In genomic region chr19:7482266-7482598, GRCm38 (mm10) we compare ENCODE assay signal across 8 mouse cellular contexts. TPM values are rescaled to one million over a fixed set of nuclear protein-coding genes. Genes with fewer than 3 reads are reported as not detected.
DNase-seq lines count a peak whose midpoint lies in the region; ATAC-seq lines count a peak whose summit lies in the region.

No protein-coding gene starts in this region.

- peak overlapping the region; percentile 65 for H3K4me2 ChIP-seq in heart, embryonic 14.5 days (ENCODE audit: low read length)
- peak overlapping the region; percentile 61 for H3K4me2 ChIP-seq in hindbrain, embryonic 12.5 days (replicated peaks)
- peak overlapping the region; percentile 80 for H3K4me2 ChIP-seq in midbrain, embryonic 13.5 days (replicated peaks)

- H3K4me1 ChIP-seq in heart, embryonic 14.5 days (ENCODE audit: control insufficient read depth in 2 of 2, insufficient read depth in 2 of 2, low read length in 2 of 2) = peaks cover 0 to 13% of the 10 kb centered on the region in 2 experiments; a peak in 2 of 4 replicates
- peaks cover 10% of the 10 kb centered on the region for H3K4me1 ChIP-seq in hindbrain, embryonic 12.5 days
- peaks cover 42% of the 10 kb centered on the region for H3K4me1 ChIP-seq in midbrain, embryonic 13.5 days (replicated peaks)

- 0% methylated on average over 7 of the region's 7 CpGs for WGBS in heart, embryonic 14.5 days
- WGBS in hindbrain, embryonic 12.5 days = 0% methylated on average over 7 of the region's 7 CpGs
- WGBS in midbrain, embryonic 13.5 days = 0% methylated on average over 7 of the region's 7 CpGs

- peak overlapping the region; percentile 99 for H3K9ac ChIP-seq in heart, embryonic 14.5 days (ENCODE audit: low read length)
- peak overlapping the region; percentile 99 for H3K9ac ChIP-seq in hindbrain, embryonic 12.5 days
- peak overlapping the region; percentile 100 for H3K9ac ChIP-seq in midbrain, embryonic 13.5 days (replicated peaks)

- no peak for ATAC-seq in heart, embryonic 14.5 days (ENCODE audit: insufficient number of reproducible peaks, insufficient read depth, low FRiP score, low read depth)
- no peak for ATAC-seq in hindbrain, embryonic 12.5 days (ENCODE audit: low FRiP score)
- no peak for ATAC-seq in midbrain, embryonic 13.5 days
- ATAC-seq in megakaryocyte-erythroid progenitor cell, adult 5-6 weeks (replicated peaks; ENCODE audit: low FRiP score, low TSS enrichment, poor library complexity, severe bottlenecking) = no peak

- H3K27ac ChIP-seq in heart, embryonic 14.5 days (replicated peaks in 1 of 2; ENCODE audit: control insufficient read depth in 1 of 2, insufficient read depth in 1 of 2, low read depth in 2 of 2, low read length in 2 of 2) = peak overlapping the region; percentile 99 to 100; a peak in 3 of 4 replicates
- H3K27ac ChIP-seq in hindbrain, embryonic 12.5 days = peak overlapping the region; percentile 100
- H3K27ac ChIP-seq in midbrain, embryonic 13.5 days = peak overlapping the region; percentile 100

- H3K4me3 ChIP-seq in heart, embryonic 14.5 days (ENCODE audit: control insufficient read depth in 1 of 2, insufficient read depth in 1 of 2, low read depth in 1 of 2, low read length in 2 of 2) = peak overlapping the region; percentile 99
- H3K4me3 ChIP-seq in hindbrain, embryonic 12.5 days = peak overlapping the region; percentile 99
- peak overlapping the region; percentile 97 for H3K4me3 ChIP-seq in midbrain, embryonic 13.5 days (replicated peaks)

- H3K36me3 ChIP-seq in heart, embryonic 14.5 days (ENCODE audit: control insufficient read depth, insufficient read depth, low read length) = 0 out of 2 replicates have a peak, but pooled peaks cover 4% of the 10 kb centered on the region
- H3K36me3 ChIP-seq in hindbrain, embryonic 12.5 days = 0 out of 2 replicates have a peak, but pooled peaks cover under 1% of the 10 kb centered on the region
- no peaks in the 10 kb centered on the region; the same call in 1 of the 2 replicates for H3K36me3 ChIP-seq in midbrain, embryonic 13.5 days

- H3K27me3 ChIP-seq in heart, embryonic 14.5 days (ENCODE audit: control insufficient read depth, insufficient read depth, low read length) = no peaks in the 10 kb centered on the region
- no peaks in the 10 kb centered on the region for H3K27me3 ChIP-seq in hindbrain, embryonic 12.5 days
- H3K27me3 ChIP-seq in midbrain, embryonic 13.5 days = no peaks in the 10 kb centered on the region

- no peak for DNase-seq in heart, postnatal 10 days
- DNase-seq in MN1 (ENCODE audit: low spot score) = peak; percentile 40
- DNase-seq in frontal cortex, adult 2 months (ENCODE audit: extremely low spot score in 1 of 2, low spot score in 1 of 2) = no peak
- no peak for DNase-seq in cerebellum, postnatal 36 days

- intact Hi-C loops in heart, postnatal 10 days (cut with DNase I) = loop anchor here (5.0 kb wide), 1 partner anchor 40 kb away; no protein-coding TSS in a partner anchor

- no peaks in the 10 kb centered on the region for H3K9me3 ChIP-seq in heart, embryonic 14.5 days (ENCODE audit: control insufficient read depth, low read length)
- H3K9me3 ChIP-seq in hindbrain, embryonic 12.5 days (replicated peaks) = no peaks in the 10 kb centered on the region
- no peaks in the 10 kb centered on the region for H3K9me3 ChIP-seq in midbrain, embryonic 13.5 days

RNA-seq across cellular contexts. Expression of gene Rtn3, which starts 0.8 kb away (rescaled TPM):
- polyA plus RNA-seq in heart, embryonic 14.5 days (2014; fragmentation: Nextera tagmentation; extraction: Ambion mirVana) = 108 and 132 TPM in 2 replicates
- 100 to 1,000 TPM in 1 of 2 experiments, 10 to 100 TPM in 1; 99.1 to 107 TPM for total RNA-seq in heart, postnatal 10 days (2021)
- polyA plus RNA-seq in hindbrain, embryonic 12.5 days (2016; fragmentation: Nextera tagmentation; extraction: Ambion mirVana) = 380 and 385 TPM in 2 replicates
- polyA plus RNA-seq in midbrain, embryonic 13.5 days (2015; fragmentation: Nextera tagmentation; extraction: Ambion mirVana) = 557 and 566 TPM in 2 replicates
- 79.7 and 98.2 TPM in 2 replicates for total RNA-seq in megakaryocyte-erythroid progenitor cell, adult 5-6 weeks (2014; fragmentation: Nextera tagmentation)
- total RNA-seq in megakaryocyte-erythroid progenitor cell, adult 5-6 weeks (2017) = 54.8 and 58.5 TPM in 2 replicates
- polyA plus RNA-seq in frontal cortex, adult 2 months (2012; rRNA removed) = 724 and 734 TPM in 2 replicates

RNA-seq across cellular contexts. Expression of gene Atl3, which starts 11.6 kb away (rescaled TPM):
- polyA plus RNA-seq in heart, embryonic 14.5 days (2014; fragmentation: Nextera tagmentation; extraction: Ambion mirVana) = 9.1 and 12.1 TPM in 2 replicates
- total RNA-seq in heart, postnatal 10 days (2021) = 10 to 100 TPM; 33.4 to 34.8 TPM
- polyA plus RNA-seq in hindbrain, embryonic 12.5 days (2016; fragmentation: Nextera tagmentation; extraction: Ambion mirVana) = 9.4 and 10.5 TPM in 2 replicates
- polyA plus RNA-seq in midbrain, embryonic 13.5 days (2015; fragmentation: Nextera tagmentation; extraction: Ambion mirVana) = 6.0 and 6.3 TPM in 2 replicates
- 59.2 and 60.3 TPM in 2 replicates for total RNA-seq in megakaryocyte-erythroid progenitor cell, adult 5-6 weeks (2014; fragmentation: Nextera tagmentation)
- 73.8 and 99.0 TPM in 2 replicates for total RNA-seq in megakaryocyte-erythroid progenitor cell, adult 5-6 weeks (2017)
- 14.3 and 18.7 TPM in 2 replicates for polyA plus RNA-seq in frontal cortex, adult 2 months (2012; rRNA removed)
